Mouse (Mus musculus): ENCODE measurements at regions not wholly inside any gene's neighbourhood (a gene's known extent, or its start where the extent isn't known, plus 50 kb on each side); places are given as distances from the start of the nearest gene placed in this dataset.

DNA sequence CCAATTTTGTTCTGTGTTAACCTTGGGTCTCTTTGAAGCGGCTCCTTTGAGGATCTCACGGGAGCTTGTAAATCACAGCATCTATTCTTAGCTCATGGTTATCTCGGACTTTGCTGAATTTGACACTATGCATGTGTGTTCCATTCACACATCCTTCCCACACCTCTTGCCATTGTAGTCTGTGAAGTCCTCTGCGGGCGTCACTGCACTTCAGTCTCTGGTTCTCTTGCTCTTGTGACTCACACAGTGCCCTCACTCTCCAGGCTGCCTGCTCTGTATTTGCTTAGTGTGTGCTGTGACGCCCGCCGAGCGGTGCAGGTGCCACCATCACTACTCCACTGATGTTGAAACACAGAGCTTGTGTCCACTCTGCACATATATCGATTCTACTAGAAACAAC lies 1271.2 kb downstream of the Synb start:
- no peak for ATAC-seq (ENCODE audit: low FRiP score, low TSS enrichment)
- Histone ChIP-seq H3K4me1 (replicated peaks; ENCODE audit: control insufficient read depth, insufficient read depth) (no peaks in the 10 kb centered on the region), H3K27me3 (ENCODE audit: control insufficient read depth, insufficient read depth, low read length) (no peaks in the 10 kb centered on the region), H3K27ac (replicated peaks) (no peak overlapping the region), H3K9me3 (ENCODE audit: control insufficient read depth, low read length) (no peaks in the 10 kb centered on the region), H3K36me3 (ENCODE audit: control insufficient read depth, insufficient read depth, low read length) (no peaks in the 10 kb centered on the region), H3K4me3 (ENCODE audit: low read depth, low read length) (no peak overlapping the region), H3K4me2 (replicated peaks; ENCODE audit: low read depth) (no peak overlapping the region), H3K9ac (ENCODE audit: low read length) (no peak overlapping the region)
- WGBS, result 84% methylated on average over 10 of the region's 10 CpGs
- no peak for TF ChIP-seq EP300 (optimal IDR thresholded peaks at IDR 0.05)
- no peak for DNase-seq (ENCODE audit: low spot score)

- Histone ChIP-seq H3K27me3 (ENCODE audit: control insufficient read depth, insufficient read depth, low read length) (no peaks in the 10 kb centered on the region), H3K4me1 (replicated peaks; ENCODE audit: control insufficient read depth, insufficient read depth) (no peaks in the 10 kb centered on the region), H3K4me2 (replicated peaks; ENCODE audit: low read depth) (no peak overlapping the region), H3K27ac (replicated peaks) (no peak overlapping the region), H3K4me3 (ENCODE audit: low read depth, low read length) (no peak overlapping the region), H3K36me3 (ENCODE audit: control insufficient read depth, insufficient read depth, low read length) (no peaks in the 10 kb centered on the region), H3K9me3 (ENCODE audit: control insufficient read depth, low read length) (no peaks in the 10 kb centered on the region), H3K9ac (ENCODE audit: low read length) (no peak overlapping the region)
- 51% methylated on average over 7 of the region's 7 CpGs for WGBS
- DNase-seq (ENCODE audit: low spot score) (no peak), ATAC-seq (ENCODE audit: low FRiP score, low TSS enrichment) (no peak)
- no peak for TF ChIP-seq EP300 (optimal IDR thresholded peaks at IDR 0.05)
- TF ChIP-seq CTCF (IDR thresholded peaks at IDR 0.05; ENCODE audit: low read depth), result no peak
These were observed 1272.9 kb downstream of the Synb start for GRCm38 (mm10) chr14:68021240-68021639.

GRCm38 (mm10) chr14:68020769-68021168 lies 1273.3 kb downstream of the Synb start:
- H3K9me3 ChIP-seq (ENCODE audit: control insufficient read depth, low read length), result no peaks in the 10 kb centered on the region
- no peak overlapping the region for H3K27ac ChIP-seq (replicated peaks)
- no peaks in the 10 kb centered on the region for H3K4me1 ChIP-seq (replicated peaks; ENCODE audit: control insufficient read depth, insufficient read depth)
- TF ChIP-seq EP300 (optimal IDR thresholded peaks at IDR 0.05) (no peak), CTCF (IDR thresholded peaks at IDR 0.05; ENCODE audit: low read depth) (no peak)
- no peaks in the 10 kb centered on the region for H3K36me3 ChIP-seq (ENCODE audit: control insufficient read depth, insufficient read depth, low read length)
- DNase-seq (ENCODE audit: low spot score) (no peak), ATAC-seq (ENCODE audit: low FRiP score, low TSS enrichment) (no peak)
- 87% methylated on average over 6 of the region's 6 CpGs for WGBS
- H3K4me3 ChIP-seq (ENCODE audit: low read depth, low read length), result no peak overlapping the region
- no peaks in the 10 kb centered on the region for H3K27me3 ChIP-seq (ENCODE audit: control insufficient read depth, insufficient read depth, low read length)
- no peak overlapping the region for H3K4me2 ChIP-seq (replicated peaks; ENCODE audit: low read depth)
- no peak overlapping the region for H3K9ac ChIP-seq (ENCODE audit: low read length)

- ATAC-seq (ENCODE audit: low FRiP score, low TSS enrichment) (no peak), DNase-seq (ENCODE audit: low spot score) (no peak)
- Histone ChIP-seq H3K4me1 (replicated peaks; ENCODE audit: control insufficient read depth, insufficient read depth) (no peaks in the 10 kb centered on the region), H3K9ac (ENCODE audit: low read length) (no peak overlapping the region), H3K9me3 (ENCODE audit: control insufficient read depth, low read length) (no peaks in the 10 kb centered on the region), H3K27me3 (ENCODE audit: control insufficient read depth, insufficient read depth, low read length) (no peaks in the 10 kb centered on the region), H3K27ac (replicated peaks) (no peak overlapping the region), H3K4me2 (replicated peaks; ENCODE audit: low read depth) (no peak overlapping the region), H3K4me3 (ENCODE audit: low read depth, low read length) (no peak overlapping the region), H3K36me3 (ENCODE audit: control insufficient read depth, insufficient read depth, low read length) (no peaks in the 10 kb centered on the region)
- TF ChIP-seq CTCF (IDR thresholded peaks at IDR 0.05; ENCODE audit: low read depth), result no peak
- TF ChIP-seq EP300 (optimal IDR thresholded peaks at IDR 0.05), result no peak
These were observed 1275.4 kb downstream of the Synb start for GRCm38 (mm10) chr14:68018686-68019085.

GRCm38 (mm10) chr14:67996790-67997417 lies 1297.2 kb downstream of the Synb start:
- 72% methylated on average over 7 of the region's 7 CpGs for WGBS
- no peaks in the 10 kb centered on the region for H3K9me3 ChIP-seq (ENCODE audit: control insufficient read depth, low read length)
- H3K4me2 ChIP-seq (replicated peaks; ENCODE audit: low read depth), result no peak overlapping the region
- H3K4me3 ChIP-seq (ENCODE audit: low read depth, low read length), result no peak overlapping the region
- H3K9ac ChIP-seq (ENCODE audit: low read length), result no peak overlapping the region
- H3K4me1 ChIP-seq (replicated peaks; ENCODE audit: control insufficient read depth, insufficient read depth), result no peaks in the 10 kb centered on the region
- DNase-seq (ENCODE audit: low spot score) (no peak), ATAC-seq (ENCODE audit: low FRiP score, low TSS enrichment) (no peak)
- TF ChIP-seq CTCF (IDR thresholded peaks at IDR 0.05; ENCODE audit: low read depth), result no peak
- TF ChIP-seq EP300 (optimal IDR thresholded peaks at IDR 0.05), result no peak
- H3K36me3 ChIP-seq (ENCODE audit: control insufficient read depth, insufficient read depth, low read length), result no peaks in the 10 kb centered on the region
- H3K27me3 ChIP-seq (ENCODE audit: control insufficient read depth, insufficient read depth, low read length), result no peaks in the 10 kb centered on the region
- H3K27ac ChIP-seq (replicated peaks), result no peak overlapping the region

GRCm38 (mm10) chr14:67993611-67994051 lies 1300.5 kb downstream of the Synb start:
- ATAC-seq (ENCODE audit: low FRiP score, low TSS enrichment) (no peak), DNase-seq (ENCODE audit: low spot score) (no peak)
- Histone ChIP-seq H3K9me3 (ENCODE audit: control insufficient read depth, low read length) (no peaks in the 10 kb centered on the region), H3K4me3 (ENCODE audit: low read depth, low read length) (no peak overlapping the region), H3K27ac (replicated peaks) (no peak overlapping the region), H3K9ac (ENCODE audit: low read length) (no peak overlapping the region), H3K4me1 (replicated peaks; ENCODE audit: control insufficient read depth, insufficient read depth) (no peaks in the 10 kb centered on the region), H3K36me3 (ENCODE audit: control insufficient read depth, insufficient read depth, low read length) (no peaks in the 10 kb centered on the region), H3K27me3 (ENCODE audit: control insufficient read depth, insufficient read depth, low read length) (no peaks in the 10 kb centered on the region), H3K4me2 (replicated peaks; ENCODE audit: low read depth) (no peak overlapping the region)
- TF ChIP-seq EP300 (optimal IDR thresholded peaks at IDR 0.05) (no peak), CTCF (IDR thresholded peaks at IDR 0.05; ENCODE audit: low read depth) (no peak)
- 64% methylated on average over 13 of the region's 13 CpGs for WGBS

All from stomach, postnatal 0 days (tissue).